Mouse (Mus musculus): ENCODE measurements around the gene Tanc2. TPM values are rescaled to one million over a fixed set of nuclear protein-coding genes. Genes with fewer than 3 reads are reported as not detected.
A peak's percentile ranks its signal among the peaks of the same experiment; 100 is the strongest.

Tanc2 gene
- total and polyA plus RNA-seq, 3 experiments, result 0.04 to 0.18 TPM; not detected in 1

GRCm38 (mm10) chr11:105760346-105760745 is 170.6 kb downstream of the Tanc2 start:
- Histone ChIP-seq H3K27me3 (ENCODE audit: control insufficient read depth in 1 of 2, insufficient read depth in 2 of 2, low read length in 2 of 2) (peaks cover 9 to 21% of the 10 kb centered on the region in 2 experiments), H3K9me3 (replicated peaks; ENCODE audit: insufficient read depth, low read length) (no peaks in the 10 kb centered on the region), H3K27ac (ENCODE audit: control insufficient read depth, low read depth, low read length) (no peak overlapping the region), H3K4me3 (ENCODE audit: control insufficient read depth in 1 of 2, insufficient read depth in 1 of 2, low read depth in 2 of 2, low read length in 2 of 2) (no peak overlapping the region), H3K79me2 (ENCODE audit: control insufficient read depth, insufficient read depth, low read length, poor library complexity) (no peaks in the 10 kb centered on the region), H3K4me1 (ENCODE audit: control insufficient read depth in 1 of 2, insufficient read depth in 2 of 2, low read length in 2 of 2) (no peaks in the 10 kb centered on the region), H3K36me3 (ENCODE audit: control insufficient read depth in 1 of 2, insufficient read depth in 2 of 2, low read length in 2 of 2) (no peaks in the 10 kb centered on the region), H3K9ac (ENCODE audit: control insufficient read depth, low read depth, low read length, poor library complexity, severe bottlenecking) (no peak overlapping the region)
- DNase-seq (ENCODE audit: low read depth, low spot score), result no peak
- TF ChIP-seq ZMIZ1 (IDR thresholded peaks at IDR 0.05; ENCODE audit: low read depth, low read length) (no peak), USF2 (IDR thresholded peaks at IDR 0.05; ENCODE audit: borderline replicate concordance in 1 of 2, insufficient read depth in 1 of 2, low read depth in 1 of 2, low read length in 2 of 2) (no peak), RCOR1 (IDR thresholded peaks at IDR 0.05; ENCODE audit: low read depth, low read length) (no peak), SIN3A (IDR thresholded peaks at IDR 0.05; ENCODE audit: low read length) (no peak), POLR2A (IDR thresholded peaks at IDR 0.05; ENCODE audit: control insufficient read depth in 1 of 2, insufficient read depth in 1 of 2, low read depth in 1 of 2, low read length in 2 of 2, poor library complexity in 1 of 2) (no peak), CHD1 (IDR thresholded peaks at IDR 0.05; ENCODE audit: low read depth, low read length) (no peak), TAL1 (IDR thresholded peaks at IDR 0.05; ENCODE audit: low read length) (no peak), MAX (IDR thresholded peaks at IDR 0.05; ENCODE audit: low read length) (no peak), GABPA (IDR thresholded peaks at IDR 0.05; ENCODE audit: low read depth, low read length) (no peak), RAD21 (IDR thresholded peaks at IDR 0.05; ENCODE audit: low read depth, low read length) (no peak)

- Histone ChIP-seq H3K27me3 (ENCODE audit: control insufficient read depth in 1 of 2, insufficient read depth in 2 of 2, low read length in 2 of 2) (peaks cover 6 to 22% of the 10 kb centered on the region in 2 experiments), H3K79me2 (ENCODE audit: control insufficient read depth, insufficient read depth, low read length, poor library complexity) (no peaks in the 10 kb centered on the region), H3K4me1 (ENCODE audit: control insufficient read depth in 1 of 2, insufficient read depth in 2 of 2, low read length in 2 of 2) (no peaks in the 10 kb centered on the region), H3K9me3 (replicated peaks; ENCODE audit: insufficient read depth, low read length) (no peaks in the 10 kb centered on the region), H3K4me3 (ENCODE audit: control insufficient read depth in 1 of 2, insufficient read depth in 1 of 2, low read depth in 2 of 2, low read length in 2 of 2) (no peak overlapping the region), H3K9ac (ENCODE audit: control insufficient read depth, low read depth, low read length, poor library complexity, severe bottlenecking) (no peak overlapping the region), H3K36me3 (ENCODE audit: control insufficient read depth in 1 of 2, insufficient read depth in 2 of 2, low read length in 2 of 2) (no peaks in the 10 kb centered on the region), H3K27ac (ENCODE audit: control insufficient read depth, low read depth, low read length) (no peak overlapping the region)
- TF ChIP-seq ZKSCAN1 (IDR thresholded peaks at IDR 0.05; ENCODE audit: low read depth, low read length), result no peak
- peak; percentile 67 for TF ChIP-seq MAFK (IDR thresholded peaks at IDR 0.05; ENCODE audit: borderline replicate concordance, low read depth, low read length)
- DNase-seq (ENCODE audit: low read depth, low spot score), result no peak
Measured at GRCm38 (mm10) chr11:105777802-105778201, 188.0 kb downstream of the Tanc2 start.

- Histone ChIP-seq H3K4me1 (ENCODE audit: control insufficient read depth in 1 of 2, insufficient read depth in 2 of 2, low read length in 2 of 2) (no peaks in the 10 kb centered on the region), H3K9ac (ENCODE audit: control insufficient read depth, low read depth, low read length, poor library complexity, severe bottlenecking) (no peak overlapping the region), H3K27ac (ENCODE audit: control insufficient read depth, low read depth, low read length) (no peak overlapping the region), H3K36me3 (ENCODE audit: control insufficient read depth in 1 of 2, insufficient read depth in 2 of 2, low read length in 2 of 2) (no peaks in the 10 kb centered on the region), H3K4me3 (ENCODE audit: control insufficient read depth in 1 of 2, insufficient read depth in 1 of 2, low read depth in 2 of 2, low read length in 2 of 2) (no peak overlapping the region), H3K27me3 (ENCODE audit: control insufficient read depth in 1 of 2, insufficient read depth in 2 of 2, low read length in 2 of 2) (peaks cover 0 to 1% of the 10 kb centered on the region in 2 experiments; a peak in 3 of 4 replicates), H3K9me3 (replicated peaks; ENCODE audit: insufficient read depth, low read length) (no peaks in the 10 kb centered on the region), H3K79me2 (ENCODE audit: control insufficient read depth, insufficient read depth, low read length, poor library complexity) (no peaks in the 10 kb centered on the region)
- no peak for DNase-seq (ENCODE audit: low read depth, low spot score)
- TF ChIP-seq NELFE (IDR thresholded peaks at IDR 0.05; ENCODE audit: low read depth, low read length) (no peak), SMC3 (IDR thresholded peaks at IDR 0.05; ENCODE audit: low read depth, low read length) (no peak), ELF1 (IDR thresholded peaks at IDR 0.05; ENCODE audit: low read depth, low read length) (no peak), MYC (IDR thresholded peaks at IDR 0.05; ENCODE audit: low read depth, low read length) (no peak), MYB (IDR thresholded peaks at IDR 0.05; ENCODE audit: low read depth, low read length) (no peak), MEF2A (IDR thresholded peaks at IDR 0.05; ENCODE audit: extremely low read depth, insufficient replicate concordance, low read depth, low read length, poor library complexity, severe bottlenecking) (no peak), TAL1 (IDR thresholded peaks at IDR 0.05; ENCODE audit: low read length) (no peak), ZMIZ1 (IDR thresholded peaks at IDR 0.05; ENCODE audit: low read depth, low read length) (no peak), POLR2A (IDR thresholded peaks at IDR 0.05; ENCODE audit: control insufficient read depth in 1 of 2, insufficient read depth in 1 of 2, low read depth in 1 of 2, low read length in 2 of 2, poor library complexity in 1 of 2) (no peak), JUND (IDR thresholded peaks at IDR 0.05; ENCODE audit: low read depth, low read length) (no peak), MAFK (IDR thresholded peaks at IDR 0.05; ENCODE audit: borderline replicate concordance, low read depth, low read length) (no peak)
Measured at GRCm38 (mm10) chr11:105792501-105792900, 202.7 kb downstream of the Tanc2 start.

Data from MEL (cell line).